Comparison of ENCODE assay signal across 8 mouse cellular contexts in the genomic region with DNA sequence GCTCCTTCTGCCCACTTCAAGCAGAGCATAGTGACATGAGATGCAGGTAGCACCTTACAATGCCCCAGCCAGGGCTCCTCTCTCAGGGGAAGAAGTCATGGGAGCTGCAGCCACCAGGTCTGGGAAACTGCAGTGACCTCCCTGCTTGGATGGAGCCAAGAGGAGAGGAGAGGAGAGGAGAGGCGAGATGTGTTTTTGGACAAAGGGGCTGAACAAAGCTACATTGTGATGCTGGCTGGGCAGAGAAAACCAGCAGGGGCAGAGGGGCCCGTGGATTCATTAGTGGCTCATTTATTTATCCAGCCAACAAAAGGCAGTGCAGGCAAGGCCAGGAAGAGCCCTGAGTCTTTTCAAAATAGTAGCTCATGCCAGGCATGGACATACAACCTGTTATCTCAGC. TPM values are rescaled to one million over a fixed set of nuclear protein-coding genes. Genes with fewer than 3 reads are reported as not detected.
DNase-seq lines count a peak whose midpoint lies in the region; ATAC-seq and TF ChIP-seq lines count a peak whose summit lies in the region.

No protein-coding gene starts in this region.

- peaks cover 35% of the 10 kb centered on the region; the same call in 1 of the 2 replicates for H3K4me1 ChIP-seq in lung, postnatal 0 days (ENCODE audit: insufficient read depth, low read depth, low read length)
- H3K4me1 ChIP-seq in intestine, postnatal 0 days (replicated peaks; ENCODE audit: control insufficient read depth, insufficient read depth, low read length) = peaks cover 22% of the 10 kb centered on the region
- peaks cover 48% of the 10 kb centered on the region for H3K4me1 ChIP-seq in stomach, embryonic 15.5 days

- TF ChIP-seq CTCF in lung, postnatal 0 days (IDR thresholded peaks at IDR 0.05) = no peak
- TF ChIP-seq CTCF in intestine, postnatal 0 days (IDR thresholded peaks at IDR 0.05; ENCODE audit: low read depth) = no peak

- peak; percentile 18 for DNase-seq in cerebellum, adult 9-10 months
- DNase-seq in cerebellum, adult 11-12 months = no peak
- DNase-seq in lung, postnatal 0 days (ENCODE audit: low spot score) = no peak
- no peak for DNase-seq in lung, postnatal 25 days (ENCODE audit: low spot score)
- no peak for DNase-seq in adrenal gland, postnatal 10 days

- no peaks in the 10 kb centered on the region for H3K9me3 ChIP-seq in lung, postnatal 0 days (ENCODE audit: low read length)
- no peaks in the 10 kb centered on the region for H3K9me3 ChIP-seq in intestine, postnatal 0 days (ENCODE audit: control insufficient read depth)
- H3K9me3 ChIP-seq in stomach, embryonic 15.5 days = no peaks in the 10 kb centered on the region

- no peak overlapping the region for H3K9ac ChIP-seq in lung, postnatal 0 days (replicated peaks; ENCODE audit: low read depth)
- H3K9ac ChIP-seq in intestine, postnatal 0 days (ENCODE audit: low read depth, low read length) = no peak overlapping the region
- H3K9ac ChIP-seq in stomach, embryonic 15.5 days = no peak overlapping the region

- H3K4me3 ChIP-seq in lung, postnatal 0 days (ENCODE audit: low read depth, low read length) = no peak overlapping the region
- no peak overlapping the region for H3K4me3 ChIP-seq in intestine, postnatal 0 days (ENCODE audit: low read depth, low read length)
- no peak overlapping the region for H3K4me3 ChIP-seq in stomach, embryonic 15.5 days (replicated peaks)

- no peaks in the 10 kb centered on the region for H3K27me3 ChIP-seq in lung, postnatal 0 days (replicated peaks; ENCODE audit: insufficient read depth, low read length)
- H3K27me3 ChIP-seq in intestine, postnatal 0 days (replicated peaks; ENCODE audit: control insufficient read depth, insufficient read depth, low read length) = no peaks in the 10 kb centered on the region
- H3K27me3 ChIP-seq in stomach, embryonic 15.5 days (replicated peaks) = no peaks in the 10 kb centered on the region

- no peak for TF ChIP-seq EP300 in lung, postnatal 0 days (IDR thresholded peaks at IDR 0.05)

- no peak overlapping the region for H3K4me2 ChIP-seq in lung, postnatal 0 days (replicated peaks; ENCODE audit: low read depth, low read length)
- H3K4me2 ChIP-seq in intestine, postnatal 0 days (replicated peaks; ENCODE audit: low read depth) = no peak overlapping the region
- H3K4me2 ChIP-seq in stomach, embryonic 15.5 days = no peak overlapping the region

- H3K27ac ChIP-seq in lung, postnatal 0 days (ENCODE audit: low read length) = peak overlapping the region; percentile 87
- peak overlapping the region; percentile 76 for H3K27ac ChIP-seq in intestine, postnatal 0 days (ENCODE audit: low read depth, low read length)
- peak overlapping the region; percentile 90 for H3K27ac ChIP-seq in stomach, embryonic 15.5 days

- H3K36me3 ChIP-seq in lung, postnatal 0 days (ENCODE audit: insufficient read depth, low read length) = no peaks in the 10 kb centered on the region
- peaks cover 9% of the 10 kb centered on the region; the same call in 1 of the 2 replicates for H3K36me3 ChIP-seq in intestine, postnatal 0 days (ENCODE audit: control insufficient read depth, insufficient read depth)
- H3K36me3 ChIP-seq in stomach, embryonic 15.5 days = no peaks in the 10 kb centered on the region

- WGBS in lung, postnatal 0 days = 17% methylated on average over 2 of the region's 2 CpGs
- WGBS in intestine, postnatal 0 days = 41% methylated on average over 2 of the region's 2 CpGs
- WGBS in stomach, embryonic 15.5 days = 36% methylated on average over 2 of the region's 2 CpGs

- no peak for ATAC-seq in lung, postnatal 0 days
- ATAC-seq in intestine, postnatal 0 days = no peak
- ATAC-seq in stomach, embryonic 15.5 days (ENCODE audit: insufficient read depth, low FRiP score, low read depth) = no peak
- no peak for ATAC-seq in CD4-positive, CD25-positive, alpha-beta regulatory T cell, adult 4 months

RNA-seq across cellular contexts. Expression of a gene that starts 50.5 kb away (rescaled TPM):
- polyA plus RNA-seq in lung, postnatal 0 days (2015; fragmentation: Nextera tagmentation; extraction: Ambion mirVana) = 2.3 TPM in 2 replicates
- polyA plus RNA-seq in intestine, postnatal 0 days (2015; fragmentation: Nextera tagmentation; extraction: Ambion mirVana) = 4.7 and 6.8 TPM in 2 replicates
- polyA plus RNA-seq in stomach, embryonic 15.5 days (2015; fragmentation: Nextera tagmentation; extraction: Ambion mirVana) = 2.8 and 3.2 TPM in 2 replicates
- 1 to 10 TPM; 2.5 to 4.1 TPM for polyA plus RNA-seq in CD4-positive, CD25-positive, alpha-beta regulatory T cell, adult 4 months (2017; shearing (Covaris generic))
- 10 to 100 TPM; 12.0 to 17.3 TPM for total RNA-seq in adrenal gland, postnatal 10 days (2021)
